Mouse (Mus musculus) liver, embryonic 13.5 days (tissue): ENCODE measurements around the gene 5730596B20Rik. TPM values are rescaled to one million over a fixed set of nuclear protein-coding genes. Genes with fewer than 3 reads are reported as not detected.

ENCODE experiments used
- ATAC-seq: fragments of 200-750 bp; cut with Nextera tagmentation; 2 replicates; pipeline ENCODE4 v1.8.0; 2017; ENCODE audit warnings: low read depth, mild to moderate bottlenecking, moderate number of reproducible peaks, moderate library complexity
- DNase-seq: peaks from one replicate; pipeline ENCODE4 v3.0.0; 2022
- H3K27ac ChIP-seq: fragments of 300-500 bp; sonication (generic); 2 replicates; pipeline ENCODE4 v1.5.1; 2015; ENCODE audit warnings: moderate library complexity, mild to moderate bottlenecking, inconsistent platforms
- H3K27me3 ChIP-seq: fragments of 300-500 bp; sonication (generic); 2 replicates; pipeline ENCODE4 v1.6.1; 2015; ENCODE audit warnings: mild to moderate bottlenecking, inconsistent platforms
- H3K36me3 ChIP-seq: fragments of 300-500 bp; sonication (generic); 2 replicates; pipeline ENCODE4 v1.6.1; 2015; ENCODE audit warnings: mild to moderate bottlenecking, inconsistent platforms
- H3K4me1 ChIP-seq: fragments of 300-500 bp; sonication (generic); replicated peaks from 2 replicates; pipeline ENCODE4 v1.6.1; 2015; ENCODE audit warnings: inconsistent platforms
- H3K4me2 ChIP-seq: fragments of 300-500 bp; sonication (generic); 2 replicates; pipeline ENCODE4 v1.6.1; 2015; ENCODE audit warnings: inconsistent platforms, mild to moderate bottlenecking, moderate library complexity
- H3K4me3 ChIP-seq: fragments of 300-500 bp; sonication (generic); replicated peaks from 2 replicates; pipeline ENCODE4 v1.5.1; 2015; ENCODE audit warnings: mild to moderate bottlenecking, inconsistent platforms
- H3K9ac ChIP-seq: fragments of 300-500 bp; sonication (generic); 2 replicates; pipeline ENCODE4 v1.6.1; 2015; ENCODE audit warnings: mild to moderate bottlenecking, inconsistent platforms
- H3K9me3 ChIP-seq: fragments of 300-500 bp; sonication (generic); replicated peaks from 2 replicates; pipeline ENCODE4 v1.6.1; 2016; ENCODE audit warnings: inconsistent platforms
- WGBS: fragments of 180-500 bp; shearing (Covaris S2); methylation state at CpG from one replicate; pipeline ENCODE4 v1.1.7; 2015; ENCODE audit not compliant: insufficient replicate concordance; 5-methylcytosine and 5-hydroxymethylcytosine counted together
- polyA plus RNA-seq: library from polyadenylated mRNA; unstranded; fragments of >200 nt; fragmentation: Nextera tagmentation; extraction: Ambion mirVana; gene quantifications from 2 replicates; pipeline ENCODE4 v1.2.1, GENCODE M21; 2015

The 5730596B20Rik gene
- polyA plus RNA-seq, 1 experiment from 2014 or later, result 0.02 TPM

DNA sequence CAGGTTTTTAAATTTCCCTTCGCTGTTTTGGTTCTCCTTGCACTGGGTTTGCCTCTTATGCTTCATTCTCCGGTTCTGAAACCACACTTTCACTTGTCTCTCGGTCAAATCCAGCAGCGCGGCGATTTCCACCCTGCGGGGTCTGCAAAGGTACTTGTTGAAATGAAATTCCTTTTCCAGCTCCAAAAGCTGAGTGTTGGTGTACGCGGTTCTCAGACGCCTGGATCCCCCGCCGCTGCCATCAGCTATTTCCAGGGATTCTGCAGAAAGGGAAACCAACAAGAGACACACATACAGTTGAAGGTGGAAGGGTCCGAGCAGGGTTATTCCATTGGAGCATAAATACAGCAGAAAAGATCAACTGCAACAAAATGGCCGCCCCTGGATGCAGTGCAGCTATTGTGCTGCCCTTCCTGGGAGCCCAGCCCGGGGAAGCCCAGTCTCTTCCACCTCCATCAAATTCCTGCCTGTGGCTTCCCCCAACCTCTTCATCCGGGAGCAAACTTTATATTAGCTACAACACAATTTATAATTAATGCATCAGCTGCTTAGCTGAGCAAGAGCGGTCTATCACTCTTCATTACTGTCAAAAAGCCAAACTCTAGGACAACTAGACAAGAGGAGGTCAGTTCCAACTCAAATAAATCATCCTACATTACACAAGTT lies 13.8 kb upstream of the 5730596B20Rik start:
- Histone ChIP-seq H3K36me3 (no peaks in the 10 kb centered on the region), H3K9ac (peak overlapping the region; percentile 50; the same call in 1 of the 2 replicates), H3K4me3 (peak overlapping the region; percentile 16), H3K27me3 (peaks cover 98% of the 10 kb centered on the region), H3K4me1 (peaks cover 2% of the 10 kb centered on the region; the same call in 1 of the 2 replicates), H3K9me3 (no peaks in the 10 kb centered on the region), H3K4me2 (peak overlapping the region; percentile 51), H3K27ac (peak overlapping the region; percentile 31)
- 7% methylated on average over 17 of the region's 17 CpGs for WGBS
- ATAC-seq (no peak), DNase-seq (no peak)

DNA sequence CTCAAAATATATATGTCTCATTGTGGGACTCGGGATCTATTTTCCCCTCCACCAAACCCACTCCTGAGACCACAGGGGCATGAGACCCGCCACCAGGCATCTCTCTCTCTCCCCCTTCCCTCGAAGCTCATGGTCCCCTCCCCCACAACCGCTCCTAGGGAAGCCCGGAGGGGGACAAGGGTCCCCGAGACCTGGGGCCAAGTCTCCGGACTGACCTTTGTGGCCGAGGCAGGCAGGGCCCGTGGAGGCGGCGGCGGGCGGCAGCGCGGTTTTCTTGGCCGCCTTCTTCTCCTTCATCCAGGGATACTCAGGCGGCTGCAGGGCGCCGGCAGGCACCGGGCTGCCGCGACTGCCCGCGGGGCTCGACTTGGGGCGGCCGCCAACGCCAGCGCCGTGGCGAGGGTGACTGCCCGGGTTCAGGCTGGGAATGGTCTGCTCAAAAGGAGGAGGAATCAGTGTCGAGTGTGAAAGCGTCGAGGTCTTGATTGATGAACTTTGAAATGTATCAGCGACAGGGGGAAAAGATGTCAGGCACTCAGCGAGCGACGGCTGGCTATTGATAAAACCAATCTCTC lies 13.2 kb upstream of the 5730596B20Rik start:
- Histone ChIP-seq H3K4me2 (peak overlapping the region; percentile 51), H3K9ac (peak overlapping the region; percentile 50), H3K4me3 (peak overlapping the region; percentile 38), H3K27me3 (peaks cover 98% of the 10 kb centered on the region), H3K36me3 (no peaks in the 10 kb centered on the region), H3K9me3 (no peaks in the 10 kb centered on the region), H3K4me1 (no peaks in the 10 kb centered on the region; the same call in 1 of the 2 replicates), H3K27ac (peak overlapping the region; percentile 29; the same call in 1 of the 2 replicates)
- DNase-seq, result no peak
- no peak for ATAC-seq
- 2% methylated on average over 39 of the region's 39 CpGs for WGBS

DNA sequence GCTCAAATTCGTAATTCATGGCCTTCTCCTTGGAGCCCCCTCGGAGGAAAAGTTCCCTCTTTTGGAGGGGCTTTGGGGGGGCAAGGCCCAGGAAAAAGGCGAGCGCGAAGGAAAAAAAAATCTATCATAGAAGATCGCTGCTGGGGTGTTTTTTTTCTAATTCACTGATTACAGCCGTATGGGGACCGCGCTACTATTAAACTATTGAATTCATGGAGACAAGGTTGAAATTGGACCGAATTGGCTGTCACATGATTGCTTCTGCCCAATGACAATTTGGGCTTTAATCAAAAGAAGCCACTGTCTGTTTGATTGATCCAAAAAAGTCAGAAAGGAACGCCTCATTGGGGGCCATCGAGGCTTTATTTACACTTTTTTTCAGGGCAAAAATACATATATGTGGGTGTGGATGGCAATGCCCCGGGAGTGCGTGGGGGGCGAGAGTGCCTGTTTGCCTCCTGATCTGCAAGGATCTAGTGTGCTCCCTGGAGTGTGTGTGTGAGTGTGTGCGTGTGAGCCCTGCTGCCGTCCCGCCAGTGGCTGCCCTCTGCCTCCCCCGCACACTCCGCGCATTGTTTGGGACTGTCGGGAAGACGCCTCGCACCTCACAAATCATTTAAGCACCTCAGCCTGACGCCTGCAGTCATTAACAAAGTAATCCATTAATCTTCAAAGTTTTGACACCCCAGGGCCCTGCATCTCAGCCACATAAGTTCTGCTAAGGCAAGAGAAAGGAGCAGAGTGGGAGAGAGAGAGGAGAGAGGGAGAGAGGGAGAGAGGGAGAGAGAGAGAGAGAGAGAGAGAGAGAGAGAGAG lies 12.5 kb upstream of the 5730596B20Rik start, which contains the start of gene Hoxa2:
TSS of gene Hoxa2 (minus strand) at position 206 of the 815 bp plus-strand sequence.
- Histone ChIP-seq H3K9ac (peak within 1 kb of the TSS; percentile 50), H3K4me3 (peak within 1 kb of the TSS; percentile 38), H3K27me3 (peaks cover 98% of the 10 kb centered on the region), H3K4me2 (peak within 1 kb of the TSS; percentile 51), H3K27ac (peak within 1 kb of the TSS; percentile 43; the same call in 1 of the 2 replicates), H3K4me1 (no peaks in the 10 kb centered on the region), H3K36me3 (no peaks in the 10 kb centered on the region), H3K9me3 (no peaks in the 10 kb centered on the region)
- ATAC-seq (no peak), DNase-seq (no peak)
- WGBS, result 1% methylated on average over 25 of the region's 25 CpGs

DNA sequence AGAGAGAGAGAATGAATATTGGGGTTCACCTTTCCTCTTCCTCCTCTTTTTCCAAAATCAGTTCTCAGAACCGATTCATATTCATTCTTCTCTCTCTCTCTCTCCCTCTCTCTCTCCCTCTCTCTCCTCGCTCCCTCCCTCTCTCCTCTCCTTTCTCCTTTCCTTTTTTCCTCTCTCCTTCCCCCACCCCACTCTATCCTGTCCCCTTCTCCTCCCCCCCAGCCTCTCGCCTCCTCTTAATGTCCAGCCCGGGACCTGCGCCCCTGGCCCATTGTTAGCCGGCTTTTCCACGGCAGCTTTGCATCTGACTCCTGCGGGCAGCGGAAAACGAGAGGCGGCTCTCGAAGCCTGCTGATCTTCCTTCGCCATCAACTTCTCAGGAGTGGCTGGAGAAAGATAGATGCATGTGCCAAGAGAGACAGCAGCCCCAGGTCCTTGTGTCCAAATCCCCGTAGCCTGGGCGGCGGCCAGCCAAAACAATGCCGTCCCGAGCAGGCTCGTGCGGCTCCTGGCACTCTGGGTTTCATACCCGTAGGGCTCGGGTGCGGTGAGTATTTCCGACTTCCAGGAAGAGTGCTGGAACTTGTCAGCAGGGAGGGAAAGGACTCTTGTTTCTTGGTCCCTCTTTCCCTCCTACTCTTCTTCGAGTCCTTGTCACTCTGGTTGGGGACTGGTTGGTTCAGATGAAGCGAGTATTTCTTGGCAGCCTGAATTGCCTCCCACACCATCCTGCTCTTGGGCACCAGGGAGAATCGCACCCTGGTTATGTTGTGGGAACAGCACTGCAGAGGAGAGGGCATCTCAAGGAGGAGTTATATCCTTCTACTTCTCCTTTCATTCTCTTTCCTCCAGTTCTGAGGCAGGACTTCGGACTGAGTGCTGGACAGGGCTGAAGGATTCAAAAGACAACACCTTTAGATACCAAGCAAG lies 11.6 kb upstream of the 5730596B20Rik start:
- DNase-seq (no peak), ATAC-seq (no peak)
- peak overlapping the region; percentile 22; the same call in 1 of the 2 replicates for H3K4me3 ChIP-seq
- H3K4me2 ChIP-seq, result peak overlapping the region; percentile 34
- H3K4me1 ChIP-seq, result 0 out of 2 replicates have a peak, but pooled peaks cover 3% of the 10 kb centered on the region
- H3K9ac ChIP-seq, result peak overlapping the region; percentile 6; the same call in 1 of the 2 replicates
- H3K27ac ChIP-seq, result peak overlapping the region; percentile 43; the same call in 1 of the 2 replicates
- no peaks in the 10 kb centered on the region for H3K9me3 ChIP-seq
- 4% methylated on average over 28 of the region's 28 CpGs for WGBS
- H3K27me3 ChIP-seq, result peaks cover 98% of the 10 kb centered on the region
- H3K36me3 ChIP-seq, result no peaks in the 10 kb centered on the region

DNA sequence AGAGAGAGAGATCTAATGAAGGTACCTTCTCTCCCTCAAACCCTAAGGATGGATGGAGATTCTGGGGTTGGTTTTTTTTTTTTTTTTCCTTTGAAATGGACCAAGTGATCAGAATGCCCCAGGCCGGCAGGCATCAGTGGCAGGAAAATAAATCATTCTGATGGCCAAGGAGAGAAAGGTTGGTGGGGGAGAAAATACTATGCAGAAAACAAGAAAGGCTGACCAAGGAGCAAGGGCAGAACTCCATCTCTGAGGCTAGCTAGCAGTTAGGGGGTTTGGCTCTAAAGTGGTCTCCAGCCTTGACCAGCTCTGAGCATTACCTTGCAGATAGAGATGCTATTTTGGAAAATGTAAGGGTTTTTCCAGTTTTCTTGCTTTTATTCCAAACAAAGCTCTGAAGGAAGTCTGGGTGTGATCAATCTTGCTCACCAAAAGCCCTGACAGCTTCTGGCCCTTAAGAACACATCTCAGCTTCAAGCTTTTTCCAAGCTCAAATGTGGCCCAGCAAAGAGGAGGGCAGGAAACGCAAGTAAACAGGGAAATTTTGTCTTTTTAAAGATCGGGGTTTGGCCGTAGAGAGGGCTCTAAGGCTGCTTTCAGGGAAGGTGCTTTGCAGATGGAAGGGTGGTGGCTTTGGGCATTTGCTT lies 10.7 kb upstream of the 5730596B20Rik start:
- no peaks in the 10 kb centered on the region for H3K36me3 ChIP-seq
- H3K4me3 ChIP-seq, result no peak overlapping the region
- no peak for DNase-seq
- no peaks in the 10 kb centered on the region for H3K9me3 ChIP-seq
- H3K4me1 ChIP-seq, result 0 out of 2 replicates have a peak, but pooled peaks cover 3% of the 10 kb centered on the region
- peaks cover 99% of the 10 kb centered on the region for H3K27me3 ChIP-seq
- ATAC-seq, result no peak
- H3K4me2 ChIP-seq, result no peak overlapping the region
- 8% methylated on average over 4 of the region's 4 CpGs for WGBS
- no peak overlapping the region for H3K27ac ChIP-seq
- H3K9ac ChIP-seq, result no peak overlapping the region

DNA sequence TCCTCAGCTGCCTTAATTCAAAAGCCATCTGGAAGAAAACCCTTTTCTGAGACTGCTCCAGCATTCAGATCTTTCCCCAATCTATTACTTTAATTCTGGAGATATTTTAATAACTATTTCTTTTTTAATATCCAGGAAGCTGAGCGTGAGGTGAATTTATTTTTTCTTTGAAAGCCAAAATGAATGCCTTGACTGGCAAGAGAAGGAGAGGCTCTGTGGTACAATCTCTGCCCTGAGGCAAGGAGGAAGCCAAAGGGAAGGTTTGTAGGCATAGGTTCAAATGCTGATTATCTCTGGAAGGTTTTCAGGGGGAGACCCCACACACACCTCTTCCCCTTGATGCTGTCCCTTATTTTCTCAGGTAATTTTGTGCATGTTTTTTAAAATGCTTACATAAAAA lies 10.1 kb upstream of the 5730596B20Rik start:
- DNase-seq, result no peak
- Histone ChIP-seq H3K27me3 (peaks cover 99% of the 10 kb centered on the region), H3K9me3 (no peaks in the 10 kb centered on the region), H3K36me3 (no peaks in the 10 kb centered on the region), H3K4me1 (peaks cover 3% of the 10 kb centered on the region), H3K4me2 (no peak overlapping the region), H3K4me3 (no peak overlapping the region), H3K9ac (no peak overlapping the region), H3K27ac (no peak overlapping the region)
- WGBS, result 22% methylated on average over 1 of the region's 1 CpGs
- ATAC-seq, result no peak

DNA sequence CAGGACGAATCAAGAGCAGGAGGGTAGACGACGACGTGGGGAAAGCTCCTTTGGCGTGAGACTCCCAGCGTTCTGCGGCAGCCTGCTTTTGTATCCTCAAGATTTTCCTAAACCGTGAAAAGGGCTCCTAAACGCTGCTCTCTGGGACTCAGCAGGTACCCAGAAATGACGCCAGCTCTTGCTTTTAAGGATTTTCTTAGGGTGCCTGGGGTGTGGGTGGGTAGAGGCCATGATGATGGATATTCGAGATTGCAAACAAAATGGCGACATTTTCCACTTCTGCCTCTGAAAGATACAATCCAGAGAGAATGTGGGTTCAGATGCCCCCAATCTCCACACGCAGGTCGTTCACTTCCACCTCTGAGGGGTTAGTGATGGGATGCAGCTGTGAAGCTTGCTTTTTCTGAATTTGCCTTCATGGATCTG lies 9.5 kb upstream of the 5730596B20Rik start:
- ATAC-seq, result no peak
- 17% methylated on average over 14 of the region's 14 CpGs for WGBS
- peaks cover 100% of the 10 kb centered on the region for H3K27me3 ChIP-seq
- H3K27ac ChIP-seq, result no peak overlapping the region
- H3K4me2 ChIP-seq, result no peak overlapping the region
- H3K9ac ChIP-seq, result no peak overlapping the region
- no peak for DNase-seq
- no peaks in the 10 kb centered on the region for H3K36me3 ChIP-seq
- H3K4me3 ChIP-seq, result no peak overlapping the region
- H3K9me3 ChIP-seq, result no peaks in the 10 kb centered on the region
- H3K4me1 ChIP-seq, result peaks cover 9% of the 10 kb centered on the region

DNA sequence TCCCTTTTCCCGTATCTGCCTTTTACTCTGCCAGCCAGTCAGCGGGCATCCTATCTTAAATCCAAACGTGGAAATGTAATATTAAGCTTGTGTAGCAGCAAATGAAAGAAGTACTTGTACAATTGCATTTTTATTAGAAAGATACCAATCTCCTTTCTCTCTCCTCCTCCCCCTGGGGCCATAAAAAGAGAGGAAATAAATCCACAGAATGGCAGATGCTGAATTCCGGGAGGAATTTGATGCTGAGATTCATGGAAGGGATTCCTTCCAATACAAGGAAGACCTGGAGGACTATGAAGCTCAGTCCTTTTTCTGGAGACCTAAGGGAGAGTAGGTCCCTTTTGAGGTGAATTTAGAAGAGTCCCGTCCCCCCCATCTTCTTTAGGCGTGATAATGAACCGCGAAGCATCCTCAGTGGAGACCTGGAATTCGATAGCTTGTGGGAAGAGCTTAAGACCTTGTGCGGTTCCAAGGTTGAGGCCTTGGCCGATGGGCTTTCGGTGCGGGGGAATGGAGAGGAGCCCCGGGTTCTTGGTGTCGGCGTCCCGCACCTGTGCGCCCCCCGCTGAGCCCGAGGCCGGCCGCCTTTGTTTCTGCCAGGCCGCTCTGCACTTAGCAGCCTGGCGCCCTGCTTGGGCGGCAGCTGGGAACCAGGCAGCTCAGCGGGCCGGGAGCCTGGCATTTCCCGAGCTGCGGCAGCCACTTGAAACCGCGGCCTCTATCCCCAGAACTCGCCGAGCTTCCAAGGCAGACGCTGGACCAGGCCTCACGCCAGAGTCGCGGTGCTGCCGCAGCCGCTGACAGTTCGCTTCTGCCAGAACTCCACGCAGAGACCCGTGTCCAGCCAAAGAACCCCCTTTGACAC lies 8.9 kb upstream of the 5730596B20Rik start:
- Histone ChIP-seq H3K9ac (no peak overlapping the region), H3K4me2 (peak overlapping the region; percentile 19; the same call in 1 of the 2 replicates), H3K36me3 (no peaks in the 10 kb centered on the region), H3K9me3 (no peaks in the 10 kb centered on the region), H3K4me3 (no peak overlapping the region), H3K27me3 (peaks cover 100% of the 10 kb centered on the region), H3K27ac (no peak overlapping the region), H3K4me1 (peaks cover 11% of the 10 kb centered on the region)
- ATAC-seq (no peak), DNase-seq (no peak)
- WGBS, result 13% methylated on average over 42 of the region's 42 CpGs

DNA sequence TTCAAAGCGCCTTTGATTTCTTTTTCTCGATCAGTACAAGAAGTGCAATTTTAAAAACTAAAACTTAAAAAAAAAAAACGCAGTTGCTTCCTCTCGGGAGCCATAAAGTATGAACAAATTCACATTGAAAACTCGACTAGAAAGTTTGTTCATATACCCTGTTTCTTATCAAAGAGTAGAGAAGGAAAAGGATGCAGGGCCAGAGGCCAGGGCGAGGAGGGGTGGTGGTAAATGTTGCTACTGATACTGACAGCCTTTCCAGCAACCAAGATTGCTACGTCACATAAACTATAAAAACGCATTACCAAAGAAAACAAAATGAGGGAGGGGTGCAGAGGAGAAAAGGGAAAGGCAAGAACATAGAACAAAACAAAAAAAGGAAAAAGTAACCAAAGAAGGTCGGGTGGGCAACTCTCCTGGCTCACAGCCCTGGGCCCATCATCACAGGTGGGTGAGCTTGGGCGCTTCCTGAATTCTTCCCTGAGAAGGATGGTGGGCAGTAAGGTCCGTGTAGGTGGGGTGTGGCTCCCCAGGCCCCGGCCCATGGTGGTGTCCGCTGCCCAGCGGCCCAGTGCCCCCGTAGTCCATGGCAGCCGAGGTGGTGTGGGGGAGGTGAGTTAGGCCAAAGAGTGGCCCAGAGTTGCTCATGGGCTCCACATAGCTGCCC lies 7.7 kb upstream of the 5730596B20Rik start:
- no peaks in the 10 kb centered on the region for H3K9me3 ChIP-seq
- ATAC-seq, result no peak
- H3K4me2 ChIP-seq, result no peak overlapping the region
- H3K9ac ChIP-seq, result no peak overlapping the region
- H3K4me3 ChIP-seq, result no peak overlapping the region
- DNase-seq, result no peak
- peak overlapping the region; percentile 66 for H3K27ac ChIP-seq
- peaks cover 11% of the 10 kb centered on the region for H3K4me1 ChIP-seq
- WGBS, result 24% methylated on average over 16 of the region's 16 CpGs
- no peaks in the 10 kb centered on the region for H3K36me3 ChIP-seq
- peaks cover 100% of the 10 kb centered on the region for H3K27me3 ChIP-seq
